Mouse (Mus musculus) liver, embryonic 11.5 days (tissue): ENCODE measurements at regions not wholly inside any gene's neighbourhood (a gene's known extent, or its start where the extent isn't known, plus 50 kb on each side); places are given as distances from the start of the nearest gene placed in this dataset.
"Not testable (repeated sequence)": the region's sequence is repeated elsewhere in the genome, so short reads cannot be mapped to it uniquely, and the experiment has no call there.

Experiments used
- ATAC-seq: fragments of 200-750 bp; cut with Nextera tagmentation; replicated peaks from 2 replicates; pipeline ENCODE4 v1.8.0; 2017; ENCODE audit warnings: moderate number of reproducible peaks, mild to moderate bottlenecking, moderate TSS enrichment, moderate library complexity; ENCODE audit not compliant: low FRiP score
- DNase-seq: peaks from one replicate; pipeline ENCODE4 v3.0.0-alpha.2; 2017; ENCODE audit warnings: low spot score
- H3K27ac ChIP-seq: fragments of 300-500 bp; sonication (generic); 2 replicates; pipeline ENCODE4 v1.5.1; 2014; ENCODE audit warnings: mild to moderate bottlenecking, low read depth, low read length, control low read depth
- H3K27me3 ChIP-seq: fragments of 300-500 bp; sonication (generic); replicated peaks from 2 replicates; pipeline ENCODE4 v1.6.1; 2014; ENCODE audit warnings: low read length, mixed read lengths; ENCODE audit not compliant: control insufficient read depth, insufficient read depth
- H3K36me3 ChIP-seq: fragments of 300-500 bp; sonication (generic); 2 replicates; pipeline ENCODE4 v1.6.1; 2014; ENCODE audit warnings: mild to moderate bottlenecking, low read length, moderate library complexity, mixed read lengths; ENCODE audit not compliant: control insufficient read depth, insufficient read depth
- H3K4me1 ChIP-seq: fragments of 300-500 bp; sonication (generic); replicated peaks from 2 replicates; pipeline ENCODE4 v1.6.1; 2014; ENCODE audit warnings: low read length, mixed read lengths; ENCODE audit not compliant: control insufficient read depth, insufficient read depth
- H3K4me2 ChIP-seq: fragments of 300-500 bp; sonication (generic); 2 replicates; pipeline ENCODE4 v1.6.1; 2014; ENCODE audit warnings: mild to moderate bottlenecking, control low read depth, moderate library complexity
- H3K4me3 ChIP-seq: fragments of 300-500 bp; sonication (generic); 2 replicates; pipeline ENCODE4 v1.5.1; 2014; ENCODE audit warnings: low read depth, low read length, control low read depth
- H3K9ac ChIP-seq: fragments of 300-500 bp; sonication (generic); 2 replicates; pipeline ENCODE4 v1.6.1; 2014; ENCODE audit warnings: low read depth, low read length, control low read depth
- H3K9me3 ChIP-seq: fragments of 300-500 bp; sonication (generic); 2 replicates; pipeline ENCODE4 v1.6.1; 2016; ENCODE audit warnings: low read length, inconsistent platforms, mixed read lengths; ENCODE audit not compliant: control insufficient read depth
- WGBS: fragments of 180-500 bp; shearing (Covaris S2); extraction: QIAGEN DNeasy Blood & Tissue Kit; methylation state at CpG from one replicate; pipeline ENCODE4 v1.1.7; 2014; 5-methylcytosine and 5-hydroxymethylcytosine counted together

- H3K9me3 ChIP-seq, result no peaks in the 10 kb centered on the region
- WGBS, result 32% methylated on average over 10 of the region's 10 CpGs
- H3K4me1 ChIP-seq, result peaks cover 6% of the 10 kb centered on the region
- DNase-seq (no peak), ATAC-seq (0 out of 2 replicates have a peak, but pooled peaks have one; percentile 31)
- H3K9ac ChIP-seq, result no peak overlapping the region
- no peaks in the 10 kb centered on the region for H3K36me3 ChIP-seq
- no peak overlapping the region for H3K4me3 ChIP-seq
- peak overlapping the region; percentile 6 for H3K4me2 ChIP-seq
- H3K27me3 ChIP-seq, result no peaks in the 10 kb centered on the region
- peak overlapping the region; percentile 4; the same call in 1 of the 2 replicates for H3K27ac ChIP-seq
These were observed 295.0 kb downstream of the Diras2 start for GRCm38 (mm10) chr13:52236105-52236504.

DNA sequence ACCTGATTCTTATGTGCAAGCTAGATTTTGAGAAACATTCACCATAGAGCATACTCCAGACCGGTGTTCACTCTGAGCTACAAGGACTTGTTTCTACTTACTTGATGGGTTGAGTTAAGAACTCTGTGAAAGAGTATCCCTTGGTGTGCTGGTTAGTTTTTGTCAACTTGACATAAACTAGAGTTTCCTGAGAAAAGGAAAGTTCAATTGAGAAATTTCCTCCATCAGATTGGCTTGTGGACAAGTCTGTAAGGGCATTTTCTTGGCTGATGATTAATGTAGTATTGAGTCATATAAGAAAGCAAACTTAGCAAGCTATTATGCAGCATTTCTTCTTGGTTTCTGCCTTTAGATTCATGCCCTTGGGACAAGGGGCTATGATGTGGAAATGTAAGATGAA is 291.5 kb downstream of the Diras2 start:
- WGBS, result 88% methylated on average over 1 of the region's 1 CpGs
- Histone ChIP-seq H3K4me2 (no peak overlapping the region), H3K4me3 (no peak overlapping the region), H3K27me3 (no peaks in the 10 kb centered on the region), H3K4me1 (peaks cover 6% of the 10 kb centered on the region), H3K27ac (no peak overlapping the region), H3K9ac (no peak overlapping the region), H3K9me3 (no peaks in the 10 kb centered on the region), H3K36me3 (no peaks in the 10 kb centered on the region)
- DNase-seq (no peak), ATAC-seq (no peak)

GRCm38 (mm10) chr13:52241761-52242160 is 289.3 kb downstream of the Diras2 start:
- no peak overlapping the region for H3K27ac ChIP-seq
- 45% methylated on average over 1 of the region's 1 CpGs for WGBS
- no peak for DNase-seq
- no peak overlapping the region for H3K4me2 ChIP-seq
- no peaks in the 10 kb centered on the region for H3K9me3 ChIP-seq
- no peak overlapping the region for H3K4me3 ChIP-seq
- H3K4me1 ChIP-seq, result peaks cover 3% of the 10 kb centered on the region; the same call in 1 of the 2 replicates
- H3K36me3 ChIP-seq, result no peaks in the 10 kb centered on the region
- H3K9ac ChIP-seq, result no peak overlapping the region
- ATAC-seq, result no peak
- no peaks in the 10 kb centered on the region for H3K27me3 ChIP-seq

- Histone ChIP-seq H3K36me3 (no peaks in the 10 kb centered on the region), H3K9me3 (no peaks in the 10 kb centered on the region)
- ATAC-seq, result no peak
These were observed 281.6 kb downstream of the Diras2 start for GRCm38 (mm10) chr13:52249492-52249891.

GRCm38 (mm10) chr13:52250371-52250770 is 280.7 kb downstream of the Diras2 start:
- Histone ChIP-seq H3K27ac (no peak overlapping the region), H3K4me3 (no peak overlapping the region), H3K9ac (no peak overlapping the region), H3K4me1 (no peaks in the 10 kb centered on the region), H3K4me2 (no peak overlapping the region), H3K36me3 (no peaks in the 10 kb centered on the region), H3K9me3 (no peaks in the 10 kb centered on the region), H3K27me3 (no peaks in the 10 kb centered on the region)
- DNase-seq, result no peak
- ATAC-seq, result no peak
- 49% methylated on average over 4 of the region's 4 CpGs for WGBS

More at GRCm38 (mm10) chr13:52249492-52249891, 281.6 kb downstream of the Diras2 start:
- H3K27ac ChIP-seq, result no peak overlapping the region
- WGBS, result 82% methylated on average over 2 of the region's 2 CpGs
- no peak overlapping the region for H3K4me3 ChIP-seq
- H3K4me2 ChIP-seq, result no peak overlapping the region
- DNase-seq, result no peak
- no peak overlapping the region for H3K9ac ChIP-seq
- H3K4me1 ChIP-seq, result no peaks in the 10 kb centered on the region
- H3K27me3 ChIP-seq, result no peaks in the 10 kb centered on the region

DNA sequence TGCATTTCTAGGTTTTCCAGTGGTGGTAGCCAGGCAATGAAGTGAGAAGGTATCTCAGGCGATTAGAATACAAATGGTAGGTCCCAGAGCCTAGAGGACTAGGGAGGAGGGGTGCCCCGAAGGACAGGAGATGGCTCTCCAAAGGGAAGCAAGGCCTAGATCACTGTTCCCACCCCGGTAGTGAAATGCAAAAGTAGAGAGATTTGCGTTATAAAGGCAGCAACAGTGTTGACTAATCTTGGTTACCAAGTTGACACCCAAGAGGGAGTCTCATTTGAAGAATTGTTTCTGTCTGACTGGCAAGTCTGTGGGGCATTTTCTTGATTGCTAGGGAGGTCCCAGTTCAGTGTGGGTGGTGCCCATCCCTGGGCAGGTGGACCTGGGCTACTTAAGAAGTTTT is 278.8 kb downstream of the Diras2 start:
- Histone ChIP-seq H3K27ac (no peak overlapping the region), H3K4me3 (no peak overlapping the region), H3K4me1 (0 out of 2 replicates have a peak, but pooled peaks cover 2% of the 10 kb centered on the region), H3K9me3 (no peaks in the 10 kb centered on the region), H3K36me3 (no peaks in the 10 kb centered on the region), H3K4me2 (no peak overlapping the region), H3K27me3 (no peaks in the 10 kb centered on the region), H3K9ac (no peak overlapping the region)
- DNase-seq, result no peak
- ATAC-seq, result no peak
- WGBS, result 67% methylated on average over 4 of the region's 4 CpGs

- not testable (repeated sequence) for H3K9me3 ChIP-seq, H3K9ac ChIP-seq, ATAC-seq, H3K27me3 ChIP-seq, H3K4me1 ChIP-seq, DNase-seq, H3K4me2 ChIP-seq, H3K27ac ChIP-seq, H3K36me3 ChIP-seq, H3K4me3 ChIP-seq
- WGBS, result 33% methylated on average over 6 of the region's 6 CpGs
These were observed 278.4 kb downstream of the Diras2 start for GRCm38 (mm10) chr13:52252726-52253125.

DNA sequence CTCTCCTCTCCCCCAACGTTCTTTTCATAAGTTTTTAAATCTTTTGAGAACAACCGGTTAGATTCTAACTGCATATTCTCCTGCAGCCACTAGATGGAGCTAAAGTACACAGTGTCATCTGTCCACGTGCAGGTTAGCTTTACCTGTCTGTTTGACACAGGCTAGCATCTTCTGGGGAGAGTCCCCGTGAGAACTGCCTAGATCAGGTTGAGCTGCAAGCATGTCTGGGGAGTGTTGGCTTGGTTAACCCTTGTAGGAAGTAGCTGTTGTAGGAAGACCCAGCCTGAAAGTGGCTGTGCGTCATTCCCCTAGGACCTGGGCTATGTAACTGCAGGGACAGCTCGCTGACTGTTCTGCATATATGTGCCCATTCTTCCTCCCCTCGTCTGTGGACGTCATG is 277.9 kb downstream of the Diras2 start:
- 0 out of 2 replicates have a peak, but pooled peaks cover 2% of the 10 kb centered on the region for H3K4me1 ChIP-seq
- H3K9ac ChIP-seq, result no peak overlapping the region
- H3K27ac ChIP-seq, result no peak overlapping the region
- no peak for ATAC-seq
- no peaks in the 10 kb centered on the region for H3K9me3 ChIP-seq
- H3K36me3 ChIP-seq, result no peaks in the 10 kb centered on the region
- no peaks in the 10 kb centered on the region for H3K27me3 ChIP-seq
- no peak overlapping the region for H3K4me2 ChIP-seq
- H3K4me3 ChIP-seq, result no peak overlapping the region
- 29% methylated on average over 8 of the region's 8 CpGs for WGBS
- no peak for DNase-seq

- no peak for DNase-seq
- Histone ChIP-seq H3K27me3 (no peaks in the 10 kb centered on the region), H3K9ac (no peak overlapping the region), H3K4me1 (0 out of 2 replicates have a peak, but pooled peaks cover 2% of the 10 kb centered on the region), H3K9me3 (no peaks in the 10 kb centered on the region), H3K36me3 (no peaks in the 10 kb centered on the region), H3K4me3 (no peak overlapping the region), H3K27ac (no peak overlapping the region), H3K4me2 (no peak overlapping the region)
- ATAC-seq, result no peak
- 19% methylated on average over 9 of the region's 9 CpGs for WGBS
These were observed 276.9 kb downstream of the Diras2 start for GRCm38 (mm10) chr13:52254185-52254584.
